Mouse (Mus musculus) megakaryocyte, embryonic 14.5 days (primary cell): ENCODE results near the gene Pafah2.

Source experiments
- FLI1 ChIP-seq: IDR thresholded peaks from 2 replicates; pipeline ENCODE4 v1.6.1; 2012; ENCODE audit warnings: low read length, inconsistent platforms, mixed read lengths
- GATA1 ChIP-seq: IDR thresholded peaks from 3 replicates; pipeline ENCODE4 v1.6.1; 2012; ENCODE audit warnings: mixed read lengths, low read length, inconsistent platforms, borderline replicate concordance

- TF ChIP-seq GATA1: no peak
- TF ChIP-seq FLI1: no peak
These were observed 43.8 kb downstream of the Pafah2 start for GRCm38 (mm10) chr4:134439919-134440318.
